Mouse (Mus musculus): Measurements from ENCODE around the gene Tmx4. TPM values are rescaled to one million over a fixed set of nuclear protein-coding genes. Genes with fewer than 3 reads are reported as not detected.
A peak's percentile ranks its signal among the peaks of the same experiment; 100 is the strongest.

The Tmx4 gene
- polyA plus RNA-seq, 1 experiment from 2014 or later, result 8.2 TPM

- no peak for DNase-seq (ENCODE audit: low spot score)
Measured at GRCm38 (mm10) chr2:134559422-134559821, 84.5 kb downstream of the Tmx4 start.

GRCm38 (mm10) chr2:134554221-134554727 lies 89.7 kb downstream of the Tmx4 start, which contains the start of gene Hao1:
TSS of gene Hao1 (minus strand) at chr2:134554368.
- no peak for DNase-seq (ENCODE audit: low spot score)

GRCm38 (mm10) chr2:134552358-134552757 lies 91.6 kb downstream of the Tmx4 start:
- no peak for DNase-seq (ENCODE audit: low spot score)

- peak; percentile 56 for DNase-seq (ENCODE audit: low spot score)
Measured at GRCm38 (mm10) chr2:134549770-134550169, 94.2 kb downstream of the Tmx4 start.

GRCm38 (mm10) chr2:134545116-134545515 lies 98.8 kb downstream of the Tmx4 start:
- no peak for DNase-seq (ENCODE audit: low spot score)

GRCm38 (mm10) chr2:134544321-134545065 lies 99.5 kb downstream of the Tmx4 start:
- DNase-seq (ENCODE audit: low spot score), result no peak

Other genes starting within 250 kb of the Tmx4 start
- 0.08 TPM in 1 of 2 replicates, not detected in the other for gene Hao1, start 89.8 kb downstream of the Tmx4 start, polyA plus RNA-seq (2015; fragmentation: Nextera tagmentation; extraction: Ambion mirVana)
- gene Plcb1, start 141.9 kb upstream of the Tmx4 start, polyA plus RNA-seq (2015; fragmentation: Nextera tagmentation; extraction: Ambion mirVana), result 0.72 and 1.5 TPM in 2 replicates